Mouse (Mus musculus): ENCODE data around the gene Rilpl1.

- TF ChIP-seq CTCF (IDR thresholded peaks at IDR 0.05; ENCODE audit: borderline replicate concordance, control insufficient read depth, extremely low read depth, insufficient read depth, low read length, poor library complexity): no peak
- TF ChIP-seq POLR2A (IDR thresholded peaks at IDR 0.05; ENCODE audit: control insufficient read depth, extremely low read depth, insufficient read depth, low read length, poor library complexity): no peak
These were observed 48.7 kb downstream of the Rilpl1 start for GRCm38 (mm10) chr5:124482436-124482965.

All from thymus, adult 2 months (tissue).